Mouse (Mus musculus): ENCODE results near the gene Crxos.
A peak's percentile ranks its signal among the peaks of the same experiment; 100 is the strongest.
"Not testable (repeated sequence)": the region's sequence is repeated elsewhere in the genome, so short reads cannot be mapped to it uniquely, and the experiment has no call there.

Gene Crxos

DNA sequence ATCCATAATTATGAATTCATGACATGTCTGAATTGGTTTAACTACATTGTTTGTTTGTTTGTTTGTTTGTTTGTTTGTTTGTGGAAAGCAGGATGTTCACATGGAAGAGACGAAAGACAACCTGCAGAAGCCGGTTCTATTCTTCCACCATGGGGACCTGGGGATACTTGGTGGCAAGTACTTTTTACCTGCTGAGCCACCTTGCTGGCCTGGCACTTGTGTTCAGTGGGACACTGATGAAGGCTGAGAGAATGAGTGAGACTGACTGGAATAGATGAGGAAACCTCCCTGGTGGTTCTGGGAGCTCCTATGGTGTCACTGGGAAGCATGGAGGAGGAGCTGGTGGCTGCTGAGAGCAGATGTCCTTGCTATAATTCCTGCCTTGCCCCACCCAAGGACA lies at the start of gene Crxos:
Gene Crxos (plus strand): TSS at position 301 of the 400 bp plus-strand sequence.
- no peak for DNase-seq (ENCODE audit: low spot score)

GRCm38 (mm10) chr7:15839578-15839977 lies 42.8 kb upstream of the Crxos start, which contains the start of gene Obox6:
Gene Obox6, minus strand, starts transcription at chr7:15839678.
- DNase-seq (ENCODE audit: low spot score) = no peak

DNA sequence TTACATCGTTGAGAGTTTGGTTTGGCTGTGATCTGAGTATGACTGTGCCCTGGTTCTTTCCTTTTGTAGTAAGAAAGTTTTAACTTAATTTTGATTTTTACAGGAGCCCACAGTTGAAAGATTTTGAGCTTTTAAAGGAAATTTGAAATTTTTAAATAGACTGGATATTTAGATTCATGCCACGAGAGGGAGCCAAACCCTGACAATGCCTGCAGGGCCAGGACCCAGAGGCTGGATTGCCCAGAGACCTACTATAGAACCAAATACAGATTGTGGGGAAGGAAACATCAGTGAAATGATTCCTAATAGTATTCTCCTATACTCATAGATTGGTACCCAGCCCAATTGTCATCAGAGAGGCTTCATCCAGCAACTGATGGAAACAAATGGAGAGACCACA lies 22.8 kb upstream of the Crxos start:
- DNase-seq (ENCODE audit: low spot score) = no peak

DNA sequence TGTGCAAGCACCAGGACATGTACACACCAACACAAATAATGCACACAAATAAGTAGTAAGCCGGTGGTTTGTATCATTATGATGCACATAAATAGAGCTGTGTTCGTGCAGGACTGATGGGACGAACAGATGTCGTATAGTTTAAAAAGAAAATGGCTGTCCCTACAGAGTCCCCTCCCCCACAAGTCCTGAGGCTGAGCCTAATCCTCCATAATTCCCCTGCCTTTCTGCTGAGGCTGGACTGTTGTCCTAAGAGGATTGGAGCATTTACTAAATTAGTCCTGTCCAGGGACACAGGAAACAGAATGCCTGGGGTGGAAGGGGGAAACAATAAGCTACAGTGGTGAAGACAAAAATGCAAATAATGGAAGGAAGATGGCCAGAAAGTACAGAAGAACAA lies 18.3 kb upstream of the Crxos start:
- DNase-seq (ENCODE audit: low spot score) = no peak

- DNase-seq (ENCODE audit: low spot score) = no peak
Observed at GRCm38 (mm10) chr7:15879756-15880155, 2.7 kb upstream of the Crxos start, which contains the start of gene Crx. Gene Crx, minus strand, starts transcription at chr7:15879968.

DNA sequence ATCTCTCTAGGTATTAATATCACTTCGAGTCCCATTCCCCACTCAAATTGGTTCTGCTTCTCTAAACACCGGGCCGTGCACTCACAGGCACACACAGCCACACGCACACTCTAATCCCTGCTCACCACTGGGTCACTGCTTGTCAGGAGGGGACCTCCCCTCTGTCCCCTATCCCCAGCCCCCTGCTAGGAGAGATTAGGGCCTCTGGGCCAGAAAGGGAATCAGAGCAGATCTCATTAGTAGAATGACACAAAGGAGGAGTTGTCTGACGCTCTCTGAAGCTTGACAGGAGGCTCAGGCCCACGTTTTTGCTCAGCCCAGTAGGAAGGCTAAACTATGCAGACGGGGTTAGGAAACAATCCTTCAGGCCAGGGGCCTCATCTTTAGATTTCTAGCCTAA lies 1.0 kb upstream of the Crxos start:
- no peak for DNase-seq (ENCODE audit: low spot score)

- no peak for DNase-seq (ENCODE audit: low spot score)
Observed at GRCm38 (mm10) chr7:15881831-15882230, 586 bp upstream of the Crxos start.

GRCm38 (mm10) chr7:15884127-15884526 lies 1.7 kb downstream of the Crxos start:
- DNase-seq (ENCODE audit: low spot score) = no peak

GRCm38 (mm10) chr7:15894251-15894650 lies 11.8 kb downstream of the Crxos start:
- no peak for DNase-seq (ENCODE audit: low spot score)

GRCm38 (mm10) chr7:15901366-15902048 lies 19.1 kb downstream of the Crxos start:
- no peak for DNase-seq (ENCODE audit: low spot score)

GRCm38 (mm10) chr7:15905861-15906260 lies 23.4 kb downstream of the Crxos start:
- DNase-seq (ENCODE audit: low spot score) = no peak

DNA sequence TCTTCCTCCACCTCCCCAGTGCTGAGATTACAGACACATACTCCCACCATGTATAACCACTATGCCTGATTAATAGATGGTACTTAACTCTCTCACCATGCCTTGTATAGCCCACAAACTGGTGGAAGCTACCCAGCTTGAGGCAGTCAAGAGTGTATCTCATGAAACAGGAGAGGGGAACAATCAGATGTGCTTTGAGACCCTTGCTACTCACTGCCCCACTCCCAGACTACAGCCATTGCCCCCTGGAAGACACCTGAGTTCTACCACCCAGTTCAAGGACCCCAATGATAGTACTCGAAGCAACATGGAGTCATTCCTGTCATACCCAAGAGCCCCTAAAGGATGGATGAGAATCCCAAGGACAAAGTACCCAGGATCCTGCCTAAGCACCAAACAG lies 24.2 kb downstream of the Crxos start:
- DNase-seq (ENCODE audit: low spot score) = no peak

GRCm38 (mm10) chr7:15907971-15908590 lies 25.7 kb downstream of the Crxos start:
- no peak for DNase-seq (ENCODE audit: low spot score)

DNA sequence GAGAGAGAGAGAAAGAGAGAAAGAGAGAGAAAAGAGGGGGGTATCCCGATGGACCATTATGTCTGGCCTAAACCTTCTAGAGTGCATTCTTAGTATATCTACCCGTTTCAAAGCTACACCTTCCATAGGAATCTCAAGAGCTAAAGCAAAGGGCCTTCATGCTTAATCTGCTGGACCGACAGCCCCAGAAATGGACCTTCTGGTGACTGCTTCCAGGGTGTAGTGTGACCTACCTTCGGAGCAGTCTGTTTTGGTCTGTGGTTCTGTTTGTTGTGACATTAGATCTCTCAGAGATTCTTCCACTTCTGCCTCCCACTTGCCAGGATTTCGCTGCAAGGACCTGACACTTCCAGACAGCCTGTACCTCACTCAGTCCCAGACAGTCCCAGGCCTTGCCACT lies 28.1 kb downstream of the Crxos start:
- no peak for DNase-seq (ENCODE audit: low spot score)

DNA sequence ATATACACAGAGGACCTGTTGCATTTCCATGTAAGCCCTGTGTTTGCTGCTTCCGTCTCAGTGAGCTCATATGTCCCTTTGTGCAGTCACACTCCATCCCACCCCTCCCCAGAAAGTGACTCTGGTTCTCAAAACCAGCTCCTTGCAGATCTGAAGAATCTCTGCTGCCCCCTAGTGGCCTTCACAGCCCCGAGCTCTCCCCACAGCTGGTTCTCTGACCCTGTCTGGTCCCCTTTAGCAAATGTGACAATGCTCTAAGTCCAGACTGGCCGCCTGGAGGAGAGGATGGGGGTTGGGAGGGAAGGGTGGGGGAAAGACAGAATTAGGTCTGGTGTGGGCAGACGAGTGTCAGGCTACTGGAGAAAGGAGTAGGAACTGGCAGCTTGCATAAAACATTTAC lies 29.8 kb downstream of the Crxos start:
- peak; percentile 76 for DNase-seq (ENCODE audit: low spot score)

DNA sequence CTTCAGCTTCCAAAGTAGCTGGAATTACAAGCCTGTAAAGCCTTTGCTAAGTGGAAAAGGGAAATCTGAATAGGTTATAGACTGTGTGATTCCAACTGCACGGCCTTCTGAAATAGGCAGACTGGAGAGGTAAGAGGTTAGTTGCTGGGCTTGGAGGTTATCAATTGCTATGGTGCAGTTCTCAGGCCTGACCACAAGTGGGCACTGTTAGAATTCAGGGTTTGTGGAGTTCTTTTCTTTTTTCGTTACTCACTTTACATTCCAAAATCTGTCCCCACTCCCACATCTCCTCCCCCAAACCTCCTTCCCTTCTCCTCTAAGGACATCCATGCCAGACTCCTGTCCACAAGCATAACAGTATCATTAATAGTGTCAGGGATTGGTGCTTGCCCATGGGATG lies 31.8 kb downstream of the Crxos start:
- DNase-seq (ENCODE audit: low spot score) = peak; percentile 40

DNA sequence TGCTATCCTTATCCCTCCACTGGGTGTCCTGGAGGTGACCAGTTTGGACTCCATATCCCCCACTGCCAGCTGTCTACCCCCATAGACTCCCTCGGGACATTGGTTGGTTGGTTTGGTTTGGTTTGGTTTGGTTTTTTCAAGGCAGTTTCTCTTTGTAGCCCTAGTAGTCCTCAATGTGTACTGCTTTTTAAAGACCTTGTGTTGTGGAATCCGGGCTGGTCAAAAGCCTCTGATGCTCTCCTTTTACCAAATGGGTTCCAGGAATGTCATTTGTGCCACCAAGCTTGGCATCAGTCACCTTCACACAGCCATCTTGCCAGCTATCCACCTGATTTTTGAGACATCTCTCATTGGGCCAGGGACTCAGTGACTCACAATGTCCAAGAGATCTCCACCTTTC lies 32.3 kb downstream of the Crxos start:
- no peak for DNase-seq (ENCODE audit: low spot score)

GRCm38 (mm10) chr7:15915695-15916094 lies 33.3 kb downstream of the Crxos start:
- DNase-seq (ENCODE audit: low spot score) = not testable (repeated sequence)

- DNase-seq (ENCODE audit: low spot score) = no peak
Observed at GRCm38 (mm10) chr7:15916134-15916723, 33.8 kb downstream of the Crxos start.

- no peak for DNase-seq (ENCODE audit: low spot score)
Observed at GRCm38 (mm10) chr7:15916996-15917395, 34.6 kb downstream of the Crxos start.

- DNase-seq (ENCODE audit: low spot score) = no peak
Observed at GRCm38 (mm10) chr7:15918371-15918770, 36.0 kb downstream of the Crxos start.

- DNase-seq (ENCODE audit: low spot score) = no peak
Observed at GRCm38 (mm10) chr7:15919947-15920346, 37.5 kb downstream of the Crxos start.

DNA sequence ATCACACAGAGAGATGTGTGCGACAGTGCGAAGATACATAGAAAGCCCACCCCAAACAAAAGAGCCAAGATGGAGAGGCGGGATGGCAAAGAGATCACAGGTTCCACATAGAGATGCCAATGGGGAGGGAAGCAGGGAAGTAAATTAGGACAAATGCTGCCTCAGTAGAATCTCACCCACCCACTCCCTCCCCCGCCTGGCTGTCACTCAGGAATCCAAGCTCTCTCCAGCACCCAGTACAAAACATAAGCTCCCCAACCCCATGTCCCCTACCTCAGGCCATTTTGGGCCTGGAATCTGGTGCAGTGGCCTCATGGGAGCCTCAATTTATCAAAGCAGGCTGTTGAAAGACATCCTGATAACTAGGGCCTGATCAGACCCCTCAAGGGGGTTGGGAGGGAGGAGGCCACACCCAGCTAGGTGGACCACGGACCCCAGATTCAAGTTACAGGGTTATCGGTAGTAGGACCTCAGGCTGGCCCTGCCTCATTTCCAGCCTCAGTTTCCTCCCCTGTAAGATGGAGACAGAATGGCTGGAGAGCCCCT lies 38.3 kb downstream of the Crxos start:
- no peak for DNase-seq (ENCODE audit: low spot score)
